In the genomic region with DNA sequence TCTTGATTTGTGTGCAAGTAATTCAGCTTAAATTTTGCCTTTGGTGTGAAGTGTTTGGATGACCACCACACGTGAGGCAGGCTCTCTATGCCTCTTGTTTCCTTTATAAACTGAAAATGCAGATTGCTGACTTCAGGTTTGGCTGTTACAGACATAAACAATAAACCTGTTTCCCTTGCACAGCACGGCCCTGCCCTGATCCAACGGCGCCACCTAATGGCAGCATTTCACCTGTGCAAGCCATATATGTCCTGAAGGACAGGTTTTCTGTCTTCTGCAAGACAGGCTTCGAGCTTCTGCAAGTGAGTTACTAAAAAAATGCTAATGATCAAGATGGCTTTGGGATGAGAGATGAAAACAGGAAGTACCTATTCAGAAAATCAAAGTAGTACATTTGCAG, we compare ENCODE assay signal across 9 mouse cellular contexts. TPM values are rescaled to one million over a fixed set of nuclear protein-coding genes. Genes with fewer than 3 reads are reported as not detected.
DNase-seq lines count a peak whose midpoint lies in the region; ATAC-seq and TF ChIP-seq lines count a peak whose summit lies in the region.
"Had no signal": no experiment of that assay in that cellular context is flagged by ENCODE, and none has a peak within 500 bp of the region (broad histone marks: within the 10 kb centered on the region; RNA-seq: fewer than 3 reads in every experiment).

No protein-coding gene starts in this region.

- peak; percentile 48 for DNase-seq in neural tube, embryonic 10.5 days (ENCODE audit: extremely low spot score, low spot score)
- peak; percentile 78 for DNase-seq in brain, embryonic 14.5 days (ENCODE audit: low read depth)
- peak; percentile 85 for DNase-seq in induced T-regulatory cell, adult 2 months (ENCODE audit: low read depth)
- peak in 2 of 3 experiments; percentile 37 to 51 for DNase-seq in liver, embryonic 14.5 days (ENCODE audit: low read depth in 3 of 3, low spot score in 3 of 3)
- peak; percentile 73 to 78 for DNase-seq in right cerebral cortex, postnatal 10 days (ENCODE audit: low spot score in 2 of 2)
- DNase-seq in urinary bladder, postnatal 25 days (ENCODE audit: low spot score) = peak; percentile 83

- H3K4me3 ChIP-seq in neural tube, embryonic 15.5 days (replicated peaks) = no peak overlapping the region
- no peak overlapping the region for H3K4me3 ChIP-seq in forebrain, embryonic 16.5 days (replicated peaks; ENCODE audit: low read length)
- H3K4me3 ChIP-seq in liver, embryonic 14.5 days (ENCODE audit: insufficient read depth in 1 of 2, low read depth in 2 of 2, low read length in 2 of 2) = no peak overlapping the region

- 25% methylated on average over 5 of the region's 5 CpGs for WGBS in neural tube, embryonic 15.5 days
- WGBS in forebrain, embryonic 16.5 days = 26% methylated on average over 5 of the region's 5 CpGs
- 12% methylated on average over 5 of the region's 5 CpGs for WGBS in liver, embryonic 14.5 days (ENCODE audit: insufficient replicate concordance)

- H3K9me3 ChIP-seq in neural tube, embryonic 15.5 days (replicated peaks) = no peaks in the 10 kb centered on the region
- H3K9me3 ChIP-seq in forebrain, embryonic 16.5 days (ENCODE audit: control insufficient read depth, low read length) = no peaks in the 10 kb centered on the region
- H3K9me3 ChIP-seq in liver, embryonic 14.5 days (ENCODE audit: control insufficient read depth, low read length) = no peaks in the 10 kb centered on the region

- H3K9ac ChIP-seq in neural tube, embryonic 15.5 days (replicated peaks) = no peak overlapping the region
- no peak overlapping the region for H3K9ac ChIP-seq in forebrain, embryonic 16.5 days (replicated peaks; ENCODE audit: low read depth, low read length)
- no peak overlapping the region for H3K9ac ChIP-seq in liver, embryonic 14.5 days (replicated peaks)

- no peaks in the 10 kb centered on the region for H3K27me3 ChIP-seq in neural tube, embryonic 15.5 days (replicated peaks)
- H3K27me3 ChIP-seq in forebrain, embryonic 16.5 days (replicated peaks; ENCODE audit: control insufficient read depth, insufficient read depth, low read length) = no peaks in the 10 kb centered on the region
- no peaks in the 10 kb centered on the region for H3K27me3 ChIP-seq in liver, embryonic 14.5 days (ENCODE audit: control insufficient read depth, insufficient read depth, low read length)

- H3K4me2 ChIP-seq in neural tube, embryonic 15.5 days = no peak overlapping the region
- no peak overlapping the region for H3K4me2 ChIP-seq in forebrain, embryonic 16.5 days (ENCODE audit: low read length)
- H3K4me2 ChIP-seq in liver, embryonic 14.5 days (ENCODE audit: low read depth) = no peak overlapping the region

- no peak overlapping the region for H3K27ac ChIP-seq in neural tube, embryonic 15.5 days (replicated peaks)
- H3K27ac ChIP-seq in forebrain, embryonic 16.5 days (ENCODE audit: low read length) = no peak overlapping the region
- no peak overlapping the region for H3K27ac ChIP-seq in liver, embryonic 14.5 days

- peak; percentile 79 for TF ChIP-seq CTCF in brain, embryonic 14.5 days (IDR thresholded peaks at IDR 0.05; ENCODE audit: borderline replicate concordance, extremely low read depth, insufficient read depth, insufficient read length)
- TF ChIP-seq CTCF in liver, embryonic 14.5 days (IDR thresholded peaks at IDR 0.05; ENCODE audit: low read depth) = peak; percentile 93

- TF ChIP-seq EP300 in liver, embryonic 14.5 days (IDR thresholded peaks at IDR 0.05; ENCODE audit: low read depth) = no peak

- no peak for ATAC-seq in neural tube, embryonic 15.5 days (ENCODE audit: low FRiP score)
- peak; percentile 51; the same call in 1 of the 2 replicates for ATAC-seq in forebrain, embryonic 16.5 days
- ATAC-seq in liver, embryonic 14.5 days (ENCODE audit: insufficient read depth) = no peak

- 0 out of 2 replicates have a peak, but pooled peaks cover 15% of the 10 kb centered on the region for H3K36me3 ChIP-seq in neural tube, embryonic 15.5 days
- H3K36me3 ChIP-seq in forebrain, embryonic 16.5 days (ENCODE audit: control insufficient read depth, insufficient read depth) = no peaks in the 10 kb centered on the region
- peaks cover 2% of the 10 kb centered on the region; the same call in 1 of the 2 replicates for H3K36me3 ChIP-seq in liver, embryonic 14.5 days (replicated peaks; ENCODE audit: control insufficient read depth, insufficient read depth, low read depth)

- peaks cover 3% of the 10 kb centered on the region for H3K4me1 ChIP-seq in neural tube, embryonic 15.5 days
- H3K4me1 ChIP-seq in forebrain, embryonic 16.5 days (replicated peaks; ENCODE audit: control insufficient read depth, insufficient read depth, low read length) = no peaks in the 10 kb centered on the region
- H3K4me1 ChIP-seq in liver, embryonic 14.5 days (replicated peaks; ENCODE audit: control insufficient read depth in 2 of 2, insufficient read depth in 2 of 2, low read length in 1 of 2) = no peaks in the 10 kb centered on the region; a peak in 1 of 4 replicates

- TF ChIP-seq POLR2A in brain, embryonic 14.5 days (IDR thresholded peaks at IDR 0.05; ENCODE audit: borderline replicate concordance, extremely low read depth, insufficient read depth, insufficient read length, poor library complexity, severe bottlenecking) = no peak

RNA-seq across cellular contexts. Expression of a gene that starts 5.4 kb away (rescaled TPM):
- polyA plus RNA-seq in neural tube, embryonic 15.5 days (2015; fragmentation: Nextera tagmentation; extraction: Ambion mirVana) = 1.3 and 1.6 TPM in 2 replicates
- polyA plus RNA-seq in brain, embryonic 14.5 days (2012; rRNA removed) = 1.6 and 2.6 TPM in 2 replicates
- 0.56 and 1.0 TPM in 2 replicates for polyA plus RNA-seq in forebrain, embryonic 16.5 days (2015; fragmentation: Nextera tagmentation; extraction: Ambion mirVana)
- polyA plus RNA-seq in liver, embryonic 14.5 days (2012; rRNA removed) = 20.6 and 29.5 TPM in 2 replicates
- 28.9 and 31.1 TPM in 2 replicates for polyA plus RNA-seq in liver, embryonic 14.5 days (2014; fragmentation: Nextera tagmentation; extraction: Ambion mirVana)
- polyA plus RNA-seq: heart, embryonic 14.5 days had no signal

RNA-seq across cellular contexts. Expression of a gene that starts 16.5 kb away (rescaled TPM):
- 198 and 210 TPM in 2 replicates for polyA plus RNA-seq in neural tube, embryonic 15.5 days (2015; fragmentation: Nextera tagmentation; extraction: Ambion mirVana)
- 96.7 and 108 TPM in 2 replicates for polyA plus RNA-seq in brain, embryonic 14.5 days (2012; rRNA removed)
- 187 and 190 TPM in 2 replicates for polyA plus RNA-seq in forebrain, embryonic 16.5 days (2015; fragmentation: Nextera tagmentation; extraction: Ambion mirVana)
- polyA plus RNA-seq in liver, embryonic 14.5 days (2012; rRNA removed) = 86.1 and 102 TPM in 2 replicates
- polyA plus RNA-seq in liver, embryonic 14.5 days (2014; fragmentation: Nextera tagmentation; extraction: Ambion mirVana) = 129 and 147 TPM in 2 replicates

RNA-seq across cellular contexts. Expression of a gene that starts 19.1 kb away (rescaled TPM):
- 155 and 196 TPM in 2 replicates for polyA plus RNA-seq in neural tube, embryonic 15.5 days (2015; fragmentation: Nextera tagmentation; extraction: Ambion mirVana)
- polyA plus RNA-seq in brain, embryonic 14.5 days (2012; rRNA removed) = 438 and 625 TPM in 2 replicates
- polyA plus RNA-seq in forebrain, embryonic 16.5 days (2015; fragmentation: Nextera tagmentation; extraction: Ambion mirVana) = 277 and 319 TPM in 2 replicates
- polyA plus RNA-seq in liver, embryonic 14.5 days (2012; rRNA removed) = 247 and 260 TPM in 2 replicates
- 80.3 and 83.0 TPM in 2 replicates for polyA plus RNA-seq in liver, embryonic 14.5 days (2014; fragmentation: Nextera tagmentation; extraction: Ambion mirVana)

RNA-seq across cellular contexts. Expression of a gene that starts 35.4 kb away (rescaled TPM):
- polyA plus RNA-seq in neural tube, embryonic 15.5 days (2015; fragmentation: Nextera tagmentation; extraction: Ambion mirVana) = not detected in 2 replicates
- not detected in 2 replicates for polyA plus RNA-seq in brain, embryonic 14.5 days (2012; rRNA removed)
- polyA plus RNA-seq in forebrain, embryonic 16.5 days (2015; fragmentation: Nextera tagmentation; extraction: Ambion mirVana) = not detected in 2 replicates
- 0.03 TPM in 1 of 2 replicates, not detected in the other for polyA plus RNA-seq in liver, embryonic 14.5 days (2012; rRNA removed)
- polyA plus RNA-seq in liver, embryonic 14.5 days (2014; fragmentation: Nextera tagmentation; extraction: Ambion mirVana) = not detected in 2 replicates

RNA-seq across cellular contexts. Expression of a gene that starts 49.5 kb away (rescaled TPM):
- 81.9 and 91.2 TPM in 2 replicates for polyA plus RNA-seq in neural tube, embryonic 15.5 days (2015; fragmentation: Nextera tagmentation; extraction: Ambion mirVana)
- 59.7 and 71.3 TPM in 2 replicates for polyA plus RNA-seq in brain, embryonic 14.5 days (2012; rRNA removed)
- polyA plus RNA-seq in forebrain, embryonic 16.5 days (2015; fragmentation: Nextera tagmentation; extraction: Ambion mirVana) = 105 and 107 TPM in 2 replicates
- polyA plus RNA-seq in liver, embryonic 14.5 days (2012; rRNA removed) = 18.2 and 20.1 TPM in 2 replicates
- polyA plus RNA-seq in liver, embryonic 14.5 days (2014; fragmentation: Nextera tagmentation; extraction: Ambion mirVana) = 36.0 and 36.1 TPM in 2 replicates
